Mouse (Mus musculus): ENCODE data around the gene Ltbr. TPM values are rescaled to one million over a fixed set of nuclear protein-coding genes. Genes with fewer than 3 reads are reported as not detected.

Gene Ltbr
- total RNA-seq, 1 experiment, result 14.3 TPM

DNA sequence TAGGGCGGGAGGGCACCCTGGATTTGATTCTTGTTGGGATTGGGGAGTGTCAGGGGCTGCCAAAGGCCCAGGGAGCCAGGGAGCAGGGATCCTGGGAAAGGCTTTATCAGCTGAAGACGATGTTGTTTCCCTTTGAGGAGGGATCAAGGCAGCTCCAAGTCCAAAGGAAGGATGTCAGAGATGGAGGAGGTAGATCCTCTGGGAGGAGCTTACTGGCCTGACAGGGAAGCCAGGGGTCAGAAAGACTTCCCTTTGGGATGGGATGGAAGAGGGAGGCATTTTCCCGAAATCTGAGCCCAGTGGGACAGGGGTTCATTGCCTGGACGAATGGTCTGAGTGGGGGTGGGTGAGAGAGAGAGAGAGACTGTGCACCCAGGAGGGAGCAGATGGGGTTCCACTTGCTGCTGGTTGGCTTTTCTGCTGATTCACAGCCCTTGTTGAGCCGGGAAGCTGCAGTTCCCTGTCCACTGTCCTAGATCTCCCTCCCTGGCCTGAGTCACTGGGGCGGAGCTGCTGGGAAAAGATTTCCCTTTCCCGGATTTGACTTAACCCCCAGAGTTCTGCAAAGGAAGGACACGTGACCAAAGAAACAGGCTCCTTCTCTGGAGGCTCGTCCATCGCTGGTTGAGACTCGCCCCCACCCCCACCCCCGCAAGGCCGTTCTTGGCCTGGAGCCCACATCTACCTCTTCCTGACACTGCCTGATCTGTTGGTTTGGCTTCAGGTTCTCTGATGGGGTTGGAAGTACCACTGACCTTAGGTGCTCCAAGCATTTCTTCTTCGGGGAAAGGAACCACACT is 40.9 kb upstream of the Ltbr start:
- TF ChIP-seq ZNF384 (IDR thresholded peaks at IDR 0.05; ENCODE audit: low read depth, low read length) (no peak), MAFK (IDR thresholded peaks at IDR 0.05; ENCODE audit: insufficient read depth, low read depth, low read length) (peak; percentile 58; the same call in 1 of the 2 replicates), ZC3H11A (IDR thresholded peaks at IDR 0.05; ENCODE audit: borderline replicate concordance, low read depth, low read length) (no peak), HCFC1 (IDR thresholded peaks at IDR 0.05; ENCODE audit: borderline replicate concordance, insufficient read depth, low read length) (no peak)
- Histone ChIP-seq H3K36me3 (ENCODE audit: control insufficient read depth, insufficient read depth, low read length, poor library complexity, severe bottlenecking) (peaks cover 11% of the 10 kb centered on the region; the same call in 1 of the 2 replicates), H3K4me1 (ENCODE audit: control insufficient read depth in 2 of 2, insufficient read depth in 2 of 2, low read length in 2 of 2, poor library complexity in 1 of 2) (peaks cover 9 to 26% of the 10 kb centered on the region in 2 experiments; a peak in 3 of 4 replicates), H3K9ac (ENCODE audit: insufficient read depth, low read depth, low read length, poor library complexity, severe bottlenecking) (peak overlapping the region; percentile 49; the same call in 1 of the 2 replicates), H3K4me3 (ENCODE audit: insufficient read depth in 1 of 2, low read depth in 1 of 2, low read length in 2 of 2, poor library complexity in 1 of 2, severe bottlenecking in 1 of 2) (no peak overlapping the region; a peak in 1 of 4 replicates), H3K27ac (ENCODE audit: insufficient read depth, low read depth, low read length, poor library complexity, severe bottlenecking) (peak overlapping the region; percentile 84), H3K9me3 (ENCODE audit: control insufficient read depth, insufficient read depth, low read depth, low read length) (no peaks in the 10 kb centered on the region)
- in situ Hi-C loops (cut with MboI; ENCODE audit: low sequenced_read_pairs in 2 of 2, unreplicated experiment in 2 of 2), result no loop called here
- DNase-seq (ENCODE audit: low read depth, low spot score), result no peak

DNA sequence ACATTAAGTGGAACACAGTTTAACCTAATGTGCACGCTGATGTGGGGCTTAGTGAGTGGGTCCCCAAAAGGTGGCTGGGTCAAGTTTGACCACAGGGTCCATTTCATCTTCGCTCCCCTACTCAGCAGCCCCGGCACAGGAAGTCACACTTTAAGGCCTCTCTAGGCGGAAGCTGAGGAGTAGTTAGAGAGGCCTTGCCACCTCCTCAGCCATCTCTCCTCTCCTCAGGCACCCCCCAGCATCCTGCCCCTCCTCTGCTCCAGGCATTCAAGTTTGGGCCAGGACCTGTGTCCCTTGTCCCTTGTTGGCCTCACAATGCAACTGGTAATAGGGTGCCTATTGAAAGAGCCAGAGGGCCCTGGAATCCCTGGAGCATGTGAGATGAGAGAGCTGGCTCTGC is 40.0 kb upstream of the Ltbr start:
- DNase-seq (ENCODE audit: low read depth, low spot score), result no peak
- peaks cover 8% of the 10 kb centered on the region; the same call in 1 of the 2 replicates for H3K36me3 ChIP-seq (ENCODE audit: control insufficient read depth, insufficient read depth, low read length, poor library complexity, severe bottlenecking)
- H3K9me3 ChIP-seq (ENCODE audit: control insufficient read depth, insufficient read depth, low read depth, low read length), result no peaks in the 10 kb centered on the region
- H3K4me1 ChIP-seq (ENCODE audit: control insufficient read depth in 2 of 2, insufficient read depth in 2 of 2, low read length in 2 of 2, poor library complexity in 1 of 2), result peaks cover 9 to 29% of the 10 kb centered on the region in 2 experiments; a peak in 3 of 4 replicates
- H3K9ac ChIP-seq (ENCODE audit: insufficient read depth, low read depth, low read length, poor library complexity, severe bottlenecking), result no peak overlapping the region
- H3K27ac ChIP-seq (ENCODE audit: insufficient read depth, low read depth, low read length, poor library complexity, severe bottlenecking), result no peak overlapping the region
- no peak overlapping the region for H3K4me3 ChIP-seq (ENCODE audit: insufficient read depth in 1 of 2, low read depth in 1 of 2, low read length in 2 of 2, poor library complexity in 1 of 2, severe bottlenecking in 1 of 2)
- no peak for TF ChIP-seq CHD2 (IDR thresholded peaks at IDR 0.05; ENCODE audit: low read depth, low read length)
- in situ Hi-C loops (cut with MboI; ENCODE audit: low sequenced_read_pairs in 2 of 2, unreplicated experiment in 2 of 2), result no loop called here

DNA sequence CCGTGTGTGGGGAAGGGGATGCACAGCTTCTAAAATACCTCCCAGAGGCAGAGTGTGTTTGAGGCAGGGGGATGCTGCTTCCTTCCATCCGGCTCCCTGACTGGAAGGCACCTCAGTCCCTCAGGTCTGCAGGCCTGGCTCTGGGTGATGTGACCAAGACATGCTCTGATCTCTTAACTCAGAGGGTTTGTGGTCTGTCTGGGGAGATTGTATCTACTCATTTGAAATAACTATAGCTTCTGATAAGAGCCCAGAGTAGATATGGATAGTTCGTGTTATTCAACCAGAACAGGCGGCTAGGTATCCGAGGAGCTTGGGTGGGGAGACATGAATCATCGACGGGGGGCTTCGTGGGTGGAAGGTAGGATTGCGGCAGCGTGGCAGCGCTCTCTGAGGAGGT is 39.5 kb upstream of the Ltbr start:
- no peak overlapping the region for H3K27ac ChIP-seq (ENCODE audit: insufficient read depth, low read depth, low read length, poor library complexity, severe bottlenecking)
- in situ Hi-C loops (cut with MboI; ENCODE audit: low sequenced_read_pairs in 2 of 2, unreplicated experiment in 2 of 2), result no loop called here
- H3K4me3 ChIP-seq (ENCODE audit: insufficient read depth in 1 of 2, low read depth in 1 of 2, low read length in 2 of 2, poor library complexity in 1 of 2, severe bottlenecking in 1 of 2), result no peak overlapping the region
- DNase-seq (ENCODE audit: low read depth, low spot score), result no peak
- H3K4me1 ChIP-seq (ENCODE audit: control insufficient read depth in 2 of 2, insufficient read depth in 2 of 2, low read length in 2 of 2, poor library complexity in 1 of 2), result peaks cover 11 to 34% of the 10 kb centered on the region in 2 experiments; a peak in 3 of 4 replicates
- TF ChIP-seq ZC3H11A (IDR thresholded peaks at IDR 0.05; ENCODE audit: borderline replicate concordance, low read depth, low read length) (no peak), ZNF384 (IDR thresholded peaks at IDR 0.05; ENCODE audit: low read depth, low read length) (no peak), CHD2 (IDR thresholded peaks at IDR 0.05; ENCODE audit: low read depth, low read length) (no peak), HCFC1 (IDR thresholded peaks at IDR 0.05; ENCODE audit: borderline replicate concordance, insufficient read depth, low read length) (no peak), MAFK (IDR thresholded peaks at IDR 0.05; ENCODE audit: insufficient read depth, low read depth, low read length) (no peak)
- peaks cover 8% of the 10 kb centered on the region; the same call in 1 of the 2 replicates for H3K36me3 ChIP-seq (ENCODE audit: control insufficient read depth, insufficient read depth, low read length, poor library complexity, severe bottlenecking)
- H3K9ac ChIP-seq (ENCODE audit: insufficient read depth, low read depth, low read length, poor library complexity, severe bottlenecking), result no peak overlapping the region
- H3K9me3 ChIP-seq (ENCODE audit: control insufficient read depth, insufficient read depth, low read depth, low read length), result no peaks in the 10 kb centered on the region

DNA sequence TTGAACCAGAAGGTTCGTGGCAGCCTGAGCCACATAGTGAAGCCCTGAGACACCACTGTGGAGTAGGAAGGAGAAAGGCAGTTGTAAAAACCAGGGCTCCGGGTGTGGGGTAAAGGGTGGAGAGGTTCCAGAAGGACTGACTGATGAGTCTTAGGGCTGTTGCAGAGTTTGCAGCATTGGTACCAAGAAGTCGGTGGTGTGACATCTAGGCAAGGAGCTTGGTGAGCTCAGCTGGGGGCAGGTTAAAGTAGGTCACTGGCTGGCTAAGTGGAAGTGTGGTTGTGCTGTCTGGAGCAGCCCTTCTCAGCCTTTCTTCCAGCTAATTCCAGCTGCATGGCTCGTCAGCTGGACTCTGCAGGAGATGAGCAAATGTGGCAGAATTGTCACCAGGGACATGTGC is 39.1 kb upstream of the Ltbr start:
- Histone ChIP-seq H3K9ac (ENCODE audit: insufficient read depth, low read depth, low read length, poor library complexity, severe bottlenecking) (no peak overlapping the region), H3K4me3 (ENCODE audit: insufficient read depth in 1 of 2, low read depth in 1 of 2, low read length in 2 of 2, poor library complexity in 1 of 2, severe bottlenecking in 1 of 2) (no peak overlapping the region), H3K27ac (ENCODE audit: insufficient read depth, low read depth, low read length, poor library complexity, severe bottlenecking) (no peak overlapping the region), H3K9me3 (ENCODE audit: control insufficient read depth, insufficient read depth, low read depth, low read length) (no peaks in the 10 kb centered on the region), H3K36me3 (ENCODE audit: control insufficient read depth, insufficient read depth, low read length, poor library complexity, severe bottlenecking) (peaks cover 8% of the 10 kb centered on the region; the same call in 1 of the 2 replicates), H3K4me1 (ENCODE audit: control insufficient read depth in 2 of 2, insufficient read depth in 2 of 2, low read length in 2 of 2, poor library complexity in 1 of 2) (peaks cover 11 to 36% of the 10 kb centered on the region in 2 experiments; a peak in 3 of 4 replicates)
- TF ChIP-seq CHD2 (IDR thresholded peaks at IDR 0.05; ENCODE audit: low read depth, low read length) (no peak), MAFK (IDR thresholded peaks at IDR 0.05; ENCODE audit: insufficient read depth, low read depth, low read length) (no peak), HCFC1 (IDR thresholded peaks at IDR 0.05; ENCODE audit: borderline replicate concordance, insufficient read depth, low read length) (no peak), ZNF384 (IDR thresholded peaks at IDR 0.05; ENCODE audit: low read depth, low read length) (no peak), ZC3H11A (IDR thresholded peaks at IDR 0.05; ENCODE audit: borderline replicate concordance, low read depth, low read length) (no peak)
- in situ Hi-C loops (cut with MboI; ENCODE audit: low sequenced_read_pairs in 2 of 2, unreplicated experiment in 2 of 2), result no loop called here
- no peak for DNase-seq (ENCODE audit: low read depth, low spot score)

All from ES-E14 (cell line).